Mouse (Mus musculus): Measurements from ENCODE around the gene Prtn3.

Gene Prtn3

DNA sequence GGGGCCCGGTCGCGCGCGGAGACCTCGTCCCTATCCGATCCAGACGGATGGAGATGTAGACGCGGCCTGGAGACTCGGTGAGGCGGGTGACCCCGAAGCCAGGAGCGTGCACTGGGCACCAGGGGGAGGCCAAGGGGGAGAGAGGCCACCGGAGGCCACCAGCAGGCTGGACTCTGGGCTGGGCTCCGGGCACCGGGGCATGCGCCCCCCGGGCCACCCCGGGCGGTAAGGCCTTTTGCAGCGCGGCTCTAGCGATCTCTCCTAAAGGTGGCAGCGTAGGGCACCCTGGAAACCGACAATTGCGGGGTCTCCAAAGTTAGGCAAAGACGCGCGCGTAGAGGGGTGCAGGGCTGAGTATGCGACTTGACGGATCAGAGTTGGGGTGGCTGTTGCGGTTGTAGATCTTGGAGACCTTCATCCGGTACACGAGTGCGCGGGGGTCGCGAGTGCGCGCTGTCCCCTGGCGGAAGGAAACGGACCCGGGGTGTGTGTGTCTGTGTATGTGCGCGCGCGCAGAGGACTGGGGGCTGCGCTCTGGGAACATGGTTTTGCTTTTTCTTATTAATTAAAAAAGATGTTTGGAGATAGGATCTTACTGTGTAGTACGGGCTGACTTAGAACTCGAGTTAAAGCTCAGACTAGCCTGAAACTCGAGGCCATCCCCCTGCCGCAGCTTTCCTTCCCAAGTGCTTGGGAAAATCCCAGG lies 53.2 kb downstream of the Prtn3 start:
- no peak for DNase-seq (ENCODE audit: low read depth, low spot score)

DNA sequence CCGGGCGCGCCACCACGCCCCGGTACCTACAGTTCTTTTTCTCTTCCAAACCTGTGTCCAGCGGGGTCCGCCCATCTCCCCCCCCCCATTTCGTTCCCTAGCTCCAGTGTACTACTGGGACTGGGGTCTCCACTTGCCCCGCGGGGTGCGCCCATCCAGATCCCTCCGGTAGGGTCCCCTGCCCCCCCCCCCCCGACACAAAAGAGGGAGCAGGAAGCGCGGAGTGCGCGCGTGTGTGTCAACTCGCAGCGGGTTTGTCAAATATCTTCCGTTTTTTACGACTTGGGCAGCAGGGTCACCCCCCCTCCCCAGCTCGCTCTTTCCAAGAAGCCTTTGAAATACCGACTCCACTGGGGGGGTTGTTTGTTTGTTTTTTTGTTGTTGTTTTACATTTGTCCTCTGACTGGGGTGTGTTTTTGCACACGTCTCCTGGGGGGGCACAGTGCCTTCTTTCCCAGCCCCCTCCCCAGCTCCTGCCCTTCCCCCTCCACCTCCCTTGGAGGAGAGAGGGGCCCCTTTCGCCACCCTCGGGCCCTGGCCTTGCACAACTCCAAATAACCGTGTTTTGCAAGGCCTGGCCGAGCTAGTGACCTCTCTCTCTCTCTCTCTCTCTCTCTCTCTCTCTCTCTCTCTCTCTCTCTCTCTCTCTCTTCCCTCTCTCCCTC lies 53.9 kb downstream of the Prtn3 start:
- DNase-seq (ENCODE audit: low read depth, low spot score) = no peak

DNA sequence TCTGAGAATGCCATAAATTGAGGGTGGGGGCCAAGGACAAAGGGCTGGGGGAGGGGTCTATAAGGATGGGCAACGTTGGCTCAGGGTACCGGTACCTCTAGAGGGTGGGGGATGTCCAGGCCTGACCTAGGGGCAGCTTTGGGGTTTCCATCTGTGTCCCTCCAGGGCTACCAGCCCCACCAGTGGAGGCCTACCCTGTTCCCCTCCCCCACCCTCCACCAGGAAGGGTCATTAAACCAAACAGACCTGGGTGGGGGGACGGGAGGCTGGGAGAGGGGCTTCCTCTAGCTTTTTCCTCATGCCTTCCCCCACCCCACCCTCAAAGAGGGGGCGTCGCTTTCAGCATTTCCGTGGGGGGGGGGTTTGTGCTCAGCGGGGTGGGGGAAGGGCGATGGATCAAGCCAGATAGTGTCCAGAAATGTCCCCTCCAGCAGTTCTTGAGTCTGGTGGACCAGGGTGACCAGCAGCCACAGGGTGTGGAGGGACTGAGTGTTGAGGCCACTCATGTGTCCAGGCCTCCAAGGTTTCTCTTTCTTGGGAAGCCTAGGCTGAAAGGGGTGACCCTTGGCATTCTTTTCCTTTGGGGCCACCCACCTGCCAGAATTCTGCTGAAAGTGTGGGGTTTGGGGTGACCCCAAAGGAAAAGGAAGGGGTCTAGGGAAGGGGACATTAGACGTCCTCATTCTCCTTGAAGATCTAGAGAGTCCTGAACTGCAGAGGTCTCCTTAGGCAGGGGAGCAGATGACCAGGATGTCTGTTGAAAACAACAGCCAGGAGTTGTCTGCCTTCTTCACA lies 54.8 kb downstream of the Prtn3 start:
- DNase-seq (ENCODE audit: low read depth, low spot score) = no peak

DNA sequence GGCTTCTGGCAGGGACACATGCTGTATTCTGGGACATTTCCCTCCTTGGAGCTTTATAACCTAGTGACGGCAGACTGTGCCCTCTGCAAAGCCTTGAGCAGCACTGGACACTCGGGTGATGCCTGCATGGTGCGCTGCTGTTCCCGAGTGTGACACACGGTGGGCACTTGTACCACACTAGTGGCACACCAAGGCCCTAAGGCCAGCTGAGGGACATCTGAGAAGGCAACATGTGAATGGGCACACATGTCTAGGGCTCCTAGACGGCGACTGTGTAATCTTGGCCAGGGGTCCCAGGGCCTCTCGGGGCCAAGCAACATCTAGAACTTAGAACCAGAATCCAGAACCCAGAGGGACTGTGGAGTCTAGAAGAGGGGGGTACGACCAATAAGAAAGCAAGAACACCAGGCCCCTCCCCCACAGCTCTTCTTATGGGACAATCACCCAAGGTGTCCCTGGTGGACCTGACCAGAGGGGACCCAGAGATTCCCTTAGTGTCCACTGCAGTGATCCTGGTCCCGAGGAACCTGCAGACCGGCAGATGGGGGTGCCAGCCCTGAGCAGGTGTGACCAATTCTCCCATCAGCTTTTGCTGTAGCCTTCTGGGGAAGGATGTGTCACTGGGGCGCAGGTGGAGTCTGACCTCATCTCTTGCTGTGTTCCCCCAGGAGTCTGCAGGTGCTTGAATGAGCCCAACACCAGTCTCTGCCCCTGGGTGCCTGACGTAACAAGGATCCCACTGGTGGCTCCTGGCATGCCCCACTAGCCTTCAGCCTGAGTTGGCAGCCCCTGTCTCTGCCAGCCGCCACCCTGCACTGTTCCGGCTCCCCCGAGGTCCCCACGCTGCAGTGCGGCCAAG lies 55.9 kb downstream of the Prtn3 start:
- no peak for DNase-seq (ENCODE audit: low read depth, low spot score)

DNA sequence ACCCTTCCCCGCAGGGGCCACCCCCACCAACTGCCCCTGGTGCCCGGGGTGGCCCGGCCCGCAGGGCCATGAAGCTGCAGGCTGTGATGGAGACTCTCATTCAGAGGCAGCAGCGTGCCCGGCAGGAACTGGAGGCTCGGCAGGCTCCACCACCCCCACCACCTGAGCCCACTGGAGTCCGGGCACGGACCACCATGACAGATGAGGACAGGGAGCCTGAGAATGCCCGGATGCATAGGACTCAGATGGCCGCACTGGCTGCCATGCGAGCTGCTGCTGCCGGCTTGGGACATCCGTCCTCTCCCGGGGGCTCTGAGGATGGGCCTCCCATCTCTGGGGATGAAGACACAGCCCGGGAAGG lies 56.5 kb downstream of the Prtn3 start:
- no peak for DNase-seq (ENCODE audit: low read depth, low spot score)

DNA sequence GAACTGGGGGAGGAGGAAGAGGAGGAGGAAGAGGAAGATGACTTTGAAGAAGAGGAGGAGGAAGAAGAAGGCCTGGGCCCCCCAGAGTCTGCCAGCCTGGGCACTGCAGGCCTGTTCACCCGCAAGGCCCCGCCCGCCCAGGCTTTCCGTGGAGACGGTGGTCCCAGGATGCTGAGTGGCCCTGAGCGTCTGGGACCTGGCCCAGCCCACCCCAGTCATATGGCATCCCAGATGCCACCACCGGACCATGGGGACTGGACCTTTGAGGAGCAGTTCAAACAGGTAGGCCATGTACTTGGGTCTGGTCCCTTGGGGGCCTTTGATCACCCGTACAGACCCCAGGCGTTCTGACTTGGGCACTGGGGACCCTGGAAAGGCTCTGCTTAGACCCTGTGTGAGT lies 57.5 kb downstream of the Prtn3 start:
- DNase-seq (ENCODE audit: low read depth, low spot score) = no peak

DNA sequence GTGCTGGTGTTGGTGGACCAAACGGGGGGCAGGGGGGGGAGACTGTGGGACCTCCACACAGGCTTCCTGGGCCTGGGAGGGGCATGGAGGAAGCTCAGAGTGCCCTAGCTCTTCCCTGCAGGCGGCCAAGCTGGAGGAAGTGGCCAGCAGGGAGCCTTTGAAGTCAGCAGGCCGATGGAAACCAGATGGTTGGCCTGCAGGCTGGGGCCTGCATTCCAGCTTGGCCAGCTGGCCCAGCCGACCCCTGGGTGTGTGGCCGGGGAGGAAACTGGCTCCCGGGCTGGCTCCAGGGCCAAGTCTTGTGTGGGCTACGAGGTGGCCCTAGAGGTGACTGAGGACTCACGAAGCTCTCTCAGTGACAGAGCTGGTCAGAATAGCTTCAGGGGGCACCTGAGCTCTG lies 58.5 kb downstream of the Prtn3 start:
- no peak for DNase-seq (ENCODE audit: low read depth, low spot score)

Data from WW6 (cell line).